Mouse (Mus musculus) v-Abl transformed pro-B cells (cell line): ENCODE results near the gene Prtg.

ENCODE experiments used
- in situ Hi-C, 2 experiments: fragments of 400-800 bp; cut with MboI; formaldehyde crosslinking; loops; one replicate each; pipeline ENCODE4 v1.15.1; 2025; ENCODE audit not compliant: unreplicated experiment in 2 of 2

Gene Prtg

GRCm38 (mm10) chr9:72856721-72857120 lies 50.0 kb downstream of the Prtg start:
- in situ Hi-C loops, result no loop called here

DNA sequence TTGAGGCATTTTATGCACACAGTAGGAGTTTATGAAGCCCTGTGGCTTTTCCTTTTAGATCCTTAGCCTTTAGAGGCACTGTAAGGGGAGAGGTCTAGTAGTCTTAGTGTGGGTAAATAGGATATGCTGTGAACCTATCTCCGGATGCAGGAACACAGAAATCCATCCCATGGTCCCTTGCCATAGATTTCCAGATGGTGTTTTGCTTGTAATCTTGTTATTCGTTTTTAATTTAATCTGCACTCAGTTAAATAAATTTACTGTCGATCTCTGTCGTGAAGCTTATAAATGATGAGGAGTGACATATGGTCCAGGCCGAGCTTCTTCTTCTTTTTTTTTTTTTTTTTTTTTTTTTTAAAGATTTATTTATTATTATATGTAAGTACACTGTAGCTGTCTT lies 54.1 kb downstream of the Prtg start:
- in situ Hi-C loops, result no loop called here

GRCm38 (mm10) chr9:72861235-72861634 lies 54.6 kb downstream of the Prtg start:
- in situ Hi-C loops, result no loop called here

DNA sequence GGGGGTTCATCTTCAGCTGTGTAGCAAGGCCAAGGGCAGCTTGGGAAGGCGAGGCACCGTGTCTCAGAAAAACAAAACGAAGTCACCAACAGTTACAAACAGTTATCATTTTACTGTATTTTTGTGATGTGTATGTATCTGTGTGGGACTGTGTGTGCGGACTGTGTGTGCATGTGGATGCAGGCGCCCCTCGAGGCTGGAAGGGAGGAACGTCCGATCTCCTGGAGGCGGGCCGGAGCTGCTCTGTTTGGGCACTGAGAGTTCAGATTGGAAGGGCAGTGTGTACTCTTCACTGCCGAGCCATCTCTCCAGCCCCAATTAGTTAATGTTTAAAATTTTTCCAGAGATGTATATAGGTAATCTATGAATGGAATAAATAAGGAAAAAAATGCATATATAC lies 55.5 kb downstream of the Prtg start:
- in situ Hi-C loops, result no loop called here

DNA sequence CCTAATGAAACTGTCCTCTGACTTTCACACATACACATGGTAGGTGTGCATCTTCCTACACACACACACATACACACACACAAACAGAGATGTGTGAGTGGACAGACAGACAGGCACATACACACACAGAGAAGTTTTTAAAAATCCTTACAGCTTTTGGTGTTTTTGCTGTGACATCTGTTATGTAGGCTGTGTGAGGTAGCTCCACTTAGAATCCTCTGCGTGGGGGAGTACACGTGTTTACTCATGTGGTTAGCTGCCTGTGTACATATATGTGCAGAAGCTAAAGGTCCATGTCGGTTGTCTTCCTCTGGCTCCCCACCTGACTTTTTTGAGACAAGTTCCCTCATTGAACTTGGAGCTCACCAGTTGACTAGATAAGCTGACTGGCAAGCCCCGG lies 56.3 kb downstream of the Prtg start:
- in situ Hi-C loops, result no loop called here

DNA sequence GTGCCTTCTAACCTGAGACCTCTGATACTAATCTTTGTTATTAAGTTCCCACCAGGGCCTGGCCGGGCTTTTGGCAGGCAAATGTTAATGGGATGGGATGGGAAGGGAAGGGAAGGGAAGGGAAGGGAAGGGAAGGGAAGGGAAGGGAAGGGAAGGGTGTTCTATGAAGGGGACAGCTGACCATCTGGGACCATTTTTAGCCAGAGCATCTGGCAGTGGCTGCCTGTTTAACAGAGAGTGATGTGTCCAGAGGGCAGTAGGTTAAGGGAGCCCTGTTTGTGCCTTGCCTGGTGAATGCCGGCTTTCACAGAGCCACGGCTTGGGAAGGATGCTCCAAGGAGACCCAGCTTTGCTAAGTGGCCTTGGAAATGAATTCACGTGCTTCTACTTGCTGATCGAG lies 57.1 kb downstream of the Prtg start:
- in situ Hi-C loops, result no loop called here

GRCm38 (mm10) chr9:72867434-72867833 lies 60.8 kb downstream of the Prtg start:
- in situ Hi-C loops, result loop anchor here in 1 of 2 experiments (5.0 kb wide), 1 partner anchor 40 kb away; no protein-coding TSS in a partner anchor

GRCm38 (mm10) chr9:72868774-72869173 lies 62.1 kb downstream of the Prtg start:
- in situ Hi-C loops, result loop anchor here in 1 of 2 experiments (5.0 kb wide), 1 partner anchor 41 kb away; no protein-coding TSS in a partner anchor

GRCm38 (mm10) chr9:72871506-72872297 lies 65.0 kb downstream of the Prtg start:
- in situ Hi-C loops, result no loop called here

- in situ Hi-C loops, result no loop called here
Observed at GRCm38 (mm10) chr9:72872298-72873130, 65.8 kb downstream of the Prtg start.

DNA sequence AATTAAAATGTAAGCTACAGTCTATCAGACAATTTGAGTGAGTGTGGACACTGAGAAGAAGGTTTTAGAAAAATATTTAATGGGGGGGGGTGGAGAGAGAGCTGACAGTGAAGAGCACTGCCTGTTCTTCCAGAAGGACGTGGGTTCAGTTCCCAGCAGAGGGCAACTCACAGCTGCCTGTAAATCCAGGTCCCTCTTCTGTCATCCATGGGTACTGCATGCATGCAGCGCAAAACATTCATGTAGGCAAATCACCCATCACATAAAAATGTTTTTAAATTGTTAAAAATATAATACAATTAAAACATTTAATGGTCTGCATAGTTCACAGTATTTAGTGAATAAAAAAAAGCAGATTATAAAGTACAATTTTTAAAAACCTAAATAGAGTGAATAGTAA lies 69.2 kb downstream of the Prtg start:
- in situ Hi-C loops, result loop anchor here in 1 of 2 experiments (5.0 to 25.0 kb wide), 2 partner anchors 109 to 414 kb away; no protein-coding TSS in a partner anchor

- in situ Hi-C loops, result loop anchor here in 1 of 2 experiments (5.0 to 25.0 kb wide), 2 partner anchors 111 to 416 kb away; no protein-coding TSS in a partner anchor
Observed at GRCm38 (mm10) chr9:72877905-72878304, 71.2 kb downstream of the Prtg start.

DNA sequence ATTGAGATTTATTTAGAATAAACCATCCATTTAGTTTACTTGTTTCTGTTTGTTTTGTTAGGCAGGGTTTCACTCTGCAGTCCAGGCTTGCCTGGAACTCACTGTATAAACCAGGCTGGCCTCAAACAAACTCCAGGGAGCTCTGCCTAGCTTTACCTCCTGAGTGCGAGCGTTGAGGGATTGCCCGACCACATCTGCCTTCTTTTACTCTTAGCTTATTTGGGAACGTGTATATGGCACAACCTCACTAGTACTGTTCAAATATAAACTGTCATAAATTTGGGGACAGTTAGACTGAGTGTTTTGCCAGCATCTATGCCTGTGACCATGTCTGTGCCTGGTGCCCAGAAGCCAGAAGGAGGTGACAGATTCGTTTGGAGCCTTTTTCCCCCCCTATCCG lies 72.0 kb downstream of the Prtg start:
- in situ Hi-C loops, result loop anchor here in 1 of 2 experiments (5.0 to 25.0 kb wide), 2 partner anchors 111 to 416 kb away; no protein-coding TSS in a partner anchor

DNA sequence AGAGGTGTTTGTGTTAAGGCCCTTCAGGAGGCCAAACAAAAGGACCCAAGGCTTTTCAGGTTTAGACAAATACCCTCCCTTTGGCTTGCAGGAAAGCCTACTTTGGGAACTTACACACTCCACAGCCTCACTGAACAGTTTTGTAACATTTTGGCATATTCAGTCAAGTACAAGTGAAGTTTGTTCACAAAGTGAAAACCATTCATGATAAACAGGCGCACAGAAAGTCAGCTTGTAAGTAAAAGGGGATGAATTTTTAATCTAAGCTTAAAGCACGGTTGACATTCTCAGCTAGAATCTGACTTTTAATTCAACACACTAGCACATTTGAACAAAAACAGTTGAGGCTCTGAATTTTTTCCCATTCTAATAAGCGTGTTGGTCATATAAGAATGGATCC lies 72.9 kb downstream of the Prtg start:
- in situ Hi-C loops, result loop anchor here in 1 of 2 experiments (5.0 to 25.0 kb wide), 2 partner anchors 112 to 417 kb away; no protein-coding TSS in a partner anchor

DNA sequence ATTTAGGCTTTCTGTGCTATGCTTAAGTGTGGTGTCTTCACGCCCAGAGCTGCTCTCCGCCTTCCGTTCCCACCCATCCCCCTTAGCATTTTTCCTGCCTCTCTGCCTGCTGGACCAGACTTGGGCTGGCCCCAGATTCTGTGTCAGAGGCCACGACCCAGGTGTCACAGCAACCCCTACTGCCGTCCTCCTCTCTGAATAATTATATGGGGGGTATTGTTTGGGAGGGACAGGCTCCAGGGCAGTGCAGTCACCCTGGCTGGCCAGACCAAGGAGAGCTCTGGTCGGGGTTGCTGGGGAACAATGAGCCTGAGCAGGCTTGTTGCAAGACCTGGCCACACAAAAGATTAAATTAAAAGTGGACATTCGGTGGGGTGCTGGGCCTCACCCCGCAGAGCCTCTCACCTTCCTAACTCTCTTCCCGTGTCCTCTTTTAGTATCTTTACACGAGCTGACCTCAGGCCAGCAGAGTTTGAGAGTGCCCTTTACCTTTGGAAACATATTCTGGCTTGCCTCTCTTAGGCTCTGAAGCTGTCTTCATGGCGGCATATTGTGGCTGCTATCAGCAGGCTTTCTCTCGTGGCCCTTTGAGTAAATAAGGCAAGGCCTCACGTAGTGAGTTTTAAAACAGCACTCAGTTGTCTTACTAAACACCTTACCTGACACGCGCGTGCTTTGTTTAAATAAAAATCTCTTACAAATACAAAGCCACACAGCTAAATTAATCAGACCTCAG lies 73.7 kb downstream of the Prtg start:
- in situ Hi-C loops, result loop anchor here (5.0 to 25.0 kb wide), 3 partner anchors 113 to 418 kb away; no protein-coding TSS in a partner anchor

GRCm38 (mm10) chr9:72881026-72881768 lies 74.5 kb downstream of the Prtg start:
- in situ Hi-C loops, result loop anchor here (5.0 to 25.0 kb wide), 3 partner anchors 114 to 419 kb away; no protein-coding TSS in a partner anchor

- in situ Hi-C loops, result loop anchor here (5.0 to 25.0 kb wide), 3 partner anchors 117 to 422 kb away; no protein-coding TSS in a partner anchor
Observed at GRCm38 (mm10) chr9:72883940-72884339, 77.3 kb downstream of the Prtg start.

- in situ Hi-C loops, result loop anchor here (5.0 to 25.0 kb wide), 4 partner anchors 68 to 427 kb away; partner anchors contain the start of genes Dyx1c1 (in 1 of the 2) and Gm44503 (in 1 of the 2)
Observed at GRCm38 (mm10) chr9:72889777-72890176, 83.1 kb downstream of the Prtg start.

DNA sequence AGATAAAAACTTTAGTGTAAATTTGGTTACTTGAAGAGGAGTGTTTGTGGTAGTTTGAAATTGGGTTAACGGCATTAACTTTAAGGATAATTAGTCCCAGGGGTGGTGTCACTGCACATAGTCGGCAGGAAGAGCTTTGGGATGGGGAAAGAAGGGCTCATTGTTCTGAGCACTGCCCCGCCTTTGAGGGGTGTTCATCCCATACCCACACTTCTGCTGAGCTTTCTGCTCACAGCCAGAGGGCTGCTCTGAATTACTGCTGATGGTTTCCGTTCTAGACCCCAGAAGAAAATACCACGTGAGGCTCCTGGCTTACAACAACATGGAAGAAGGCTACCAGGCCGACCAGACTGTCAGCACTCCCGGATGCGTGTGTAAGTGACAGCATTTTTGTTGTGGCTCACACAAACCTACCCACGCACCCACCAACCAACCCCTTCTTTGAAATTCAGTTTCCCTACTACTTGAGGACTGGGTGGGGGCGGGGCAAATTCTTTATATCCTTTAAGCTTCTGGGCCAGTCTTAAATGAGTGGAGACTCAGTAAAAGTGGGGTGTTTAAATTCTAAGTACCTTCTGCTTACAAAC lies 83.9 kb downstream of the Prtg start:
- in situ Hi-C loops, result loop anchor here (5.0 to 25.0 kb wide), 3 partner anchors 67 to 428 kb away; partner anchors contain the start of genes Dyx1c1 (in 1 of the 2) and Gm44503 (in 1 of the 2)
